Mouse (Mus musculus): ENCODE results near the gene Polr3gl. TPM values are rescaled to one million over a fixed set of nuclear protein-coding genes. Genes with fewer than 3 reads are reported as not detected.
"Not testable (repeated sequence)": the region's sequence is repeated elsewhere in the genome, so short reads cannot be mapped to it uniquely, and the experiment has no call there.

The Polr3gl gene
- total RNA-seq (2015; ENCODE audit: low replicate concordance) (29.2 and 32.7 TPM in 2 replicates), total RNA-seq (2017; ENCODE audit: low replicate concordance) (20.9 and 63.7 TPM in 2 replicates)

GRCm38 (mm10) chr3:96593790-96594560, at the start of gene Polr3gl:
Polr3gl (minus strand) TSS chr3:96594181.
- peak; percentile 98 for ATAC-seq (replicated peaks; ENCODE audit: low FRiP score, poor library complexity, severe bottlenecking)

- peak; percentile 64; the same call in 1 of the 2 replicates for ATAC-seq (replicated peaks; ENCODE audit: low FRiP score, poor library complexity, severe bottlenecking)
These were observed 45.2 kb upstream of the Polr3gl start for GRCm38 (mm10) chr3:96639219-96639618.

GRCm38 (mm10) chr3:96636448-96636847, 42.5 kb upstream of the Polr3gl start:
- no peak for ATAC-seq (replicated peaks; ENCODE audit: low FRiP score, poor library complexity, severe bottlenecking)

- ATAC-seq (replicated peaks; ENCODE audit: low FRiP score, poor library complexity, severe bottlenecking), result no peak
These were observed 41.9 kb upstream of the Polr3gl start for GRCm38 (mm10) chr3:96635906-96636305.

GRCm38 (mm10) chr3:96634928-96635879, 41.2 kb upstream of the Polr3gl start, which contains the start of the genes Pex11b and Gm42957:
Pex11b (plus strand) TSS chr3:96635376.
Gm42957 (plus strand) TSS chr3:96635474.
- ATAC-seq (replicated peaks; ENCODE audit: low FRiP score, poor library complexity, severe bottlenecking), result peak; percentile 96

GRCm38 (mm10) chr3:96634015-96634414, 40.0 kb upstream of the Polr3gl start:
- ATAC-seq (replicated peaks; ENCODE audit: low FRiP score, poor library complexity, severe bottlenecking), result no peak

GRCm38 (mm10) chr3:96632058-96632457, 38.1 kb upstream of the Polr3gl start:
- no peak for ATAC-seq (replicated peaks; ENCODE audit: low FRiP score, poor library complexity, severe bottlenecking)

GRCm38 (mm10) chr3:96629729-96630600, 36.0 kb upstream of the Polr3gl start, which contains the start of gene Rbm8a:
Rbm8a (plus strand) TSS chr3:96629933.
- ATAC-seq (replicated peaks; ENCODE audit: low FRiP score, poor library complexity, severe bottlenecking), result peak; percentile 97

- no peak for ATAC-seq (replicated peaks; ENCODE audit: low FRiP score, poor library complexity, severe bottlenecking)
These were observed 29.2 kb upstream of the Polr3gl start for GRCm38 (mm10) chr3:96623201-96623600.

GRCm38 (mm10) chr3:96617941-96618340, 24.0 kb upstream of the Polr3gl start:
- ATAC-seq (replicated peaks; ENCODE audit: low FRiP score, poor library complexity, severe bottlenecking), result no peak

GRCm38 (mm10) chr3:96606618-96607017, 12.6 kb upstream of the Polr3gl start:
- no peak for ATAC-seq (replicated peaks; ENCODE audit: low FRiP score, poor library complexity, severe bottlenecking)

- ATAC-seq (replicated peaks; ENCODE audit: low FRiP score, poor library complexity, severe bottlenecking), result not testable (repeated sequence)
These were observed 12.0 kb upstream of the Polr3gl start for GRCm38 (mm10) chr3:96606007-96606406.

GRCm38 (mm10) chr3:96603311-96603710, 9.3 kb upstream of the Polr3gl start:
- ATAC-seq (replicated peaks; ENCODE audit: low FRiP score, poor library complexity, severe bottlenecking), result no peak

GRCm38 (mm10) chr3:96602704-96603084, 8.7 kb upstream of the Polr3gl start:
- ATAC-seq (replicated peaks; ENCODE audit: low FRiP score, poor library complexity, severe bottlenecking), result no peak

- ATAC-seq (replicated peaks; ENCODE audit: low FRiP score, poor library complexity, severe bottlenecking), result no peak
These were observed 8.1 kb upstream of the Polr3gl start for GRCm38 (mm10) chr3:96601941-96602703.

- no peak for ATAC-seq (replicated peaks; ENCODE audit: low FRiP score, poor library complexity, severe bottlenecking)
These were observed 7.3 kb upstream of the Polr3gl start for GRCm38 (mm10) chr3:96601251-96601787.

- ATAC-seq (replicated peaks; ENCODE audit: low FRiP score, poor library complexity, severe bottlenecking), result no peak
These were observed 6.8 kb upstream of the Polr3gl start, which contains the start of gene Lix1l for GRCm38 (mm10) chr3:96600639-96601250. Lix1l (plus strand) TSS chr3:96601149.

GRCm38 (mm10) chr3:96599411-96599810, 5.4 kb upstream of the Polr3gl start:
- ATAC-seq (replicated peaks; ENCODE audit: low FRiP score, poor library complexity, severe bottlenecking), result no peak

Data from erythroid progenitor cell, adult 5-6 weeks (primary cell).